Mouse (Mus musculus) thymus, adult 2 months (tissue): ENCODE results near the gene Fermt3.

ENCODE experiments used
- CTCF ChIP-seq: fragments of 200-500 bp; IDR thresholded peaks from 2 replicates; pipeline ENCODE4 v1.5.1; 2012; ENCODE audit warnings: mild to moderate bottlenecking, control low read depth, low read length, moderate library complexity, borderline replicate concordance; ENCODE audit not compliant: control insufficient read depth, poor library complexity, insufficient read depth; ENCODE audit errors: extremely low read depth
- POLR2A ChIP-seq: fragments of 200-500 bp; IDR thresholded peaks from 2 replicates; pipeline ENCODE4 v1.6.1; 2012; ENCODE audit warnings: mild to moderate bottlenecking, low read length, control low read depth, moderate library complexity; ENCODE audit not compliant: control insufficient read depth, poor library complexity, insufficient read depth; ENCODE audit errors: extremely low read depth

GRCm38 (mm10) chr19:6985300-6985699 is 34.0 kb downstream of the Fermt3 start:
- TF ChIP-seq CTCF (no peak), POLR2A (no peak)
